Mouse (Mus musculus): ENCODE data around the gene Mif4gd.

Mif4gd gene

GRCm38 (mm10) chr11:115613138-115613945 lies 573 bp upstream of the Mif4gd start:
- DNase-seq (ENCODE audit: low spot score): no peak

- no peak for DNase-seq (ENCODE audit: low spot score)
Measured at GRCm38 (mm10) chr11:115612059-115612409, 735 bp downstream of the Mif4gd start.

DNA sequence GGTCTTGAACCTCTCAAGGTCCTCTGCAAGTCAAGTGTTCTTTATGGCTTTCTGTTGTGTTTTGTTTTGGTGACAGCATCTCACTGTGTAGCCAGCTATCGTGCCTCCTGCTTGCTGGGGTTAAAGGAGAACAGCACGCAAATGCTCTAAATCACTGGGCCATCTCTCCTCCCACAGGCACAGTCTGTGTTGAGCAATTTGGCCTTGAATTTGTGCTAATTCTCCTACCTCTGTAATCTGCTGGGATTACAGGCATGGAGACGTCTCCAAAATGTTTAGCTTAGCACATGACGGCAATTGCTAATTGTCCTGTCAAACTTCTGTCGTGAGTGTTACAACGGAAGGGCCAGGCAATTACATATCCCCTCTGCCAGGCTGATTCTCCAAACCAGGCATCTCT lies 1.6 kb downstream of the Mif4gd start:
- DNase-seq (ENCODE audit: low spot score): no peak

DNA sequence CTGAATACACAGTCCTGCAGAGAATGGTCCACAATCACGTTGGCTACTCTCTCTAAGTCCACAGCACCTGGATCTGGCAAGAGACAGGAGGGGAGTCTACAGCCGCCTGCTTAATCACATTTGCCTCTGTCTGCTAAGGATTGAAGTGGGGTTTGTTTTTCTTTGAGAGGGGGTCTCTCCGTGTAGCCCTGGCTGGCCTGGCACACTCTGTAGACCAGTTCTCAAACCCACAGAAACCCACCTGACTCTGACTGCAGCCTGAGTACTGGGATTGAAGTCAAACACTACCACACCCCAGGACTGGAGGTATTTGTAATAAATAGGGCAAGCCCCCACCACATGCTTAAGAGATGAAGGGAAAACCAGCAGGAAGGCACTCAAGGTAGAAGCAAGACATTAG lies 3.2 kb downstream of the Mif4gd start:
- DNase-seq (ENCODE audit: low spot score): no peak

DNA sequence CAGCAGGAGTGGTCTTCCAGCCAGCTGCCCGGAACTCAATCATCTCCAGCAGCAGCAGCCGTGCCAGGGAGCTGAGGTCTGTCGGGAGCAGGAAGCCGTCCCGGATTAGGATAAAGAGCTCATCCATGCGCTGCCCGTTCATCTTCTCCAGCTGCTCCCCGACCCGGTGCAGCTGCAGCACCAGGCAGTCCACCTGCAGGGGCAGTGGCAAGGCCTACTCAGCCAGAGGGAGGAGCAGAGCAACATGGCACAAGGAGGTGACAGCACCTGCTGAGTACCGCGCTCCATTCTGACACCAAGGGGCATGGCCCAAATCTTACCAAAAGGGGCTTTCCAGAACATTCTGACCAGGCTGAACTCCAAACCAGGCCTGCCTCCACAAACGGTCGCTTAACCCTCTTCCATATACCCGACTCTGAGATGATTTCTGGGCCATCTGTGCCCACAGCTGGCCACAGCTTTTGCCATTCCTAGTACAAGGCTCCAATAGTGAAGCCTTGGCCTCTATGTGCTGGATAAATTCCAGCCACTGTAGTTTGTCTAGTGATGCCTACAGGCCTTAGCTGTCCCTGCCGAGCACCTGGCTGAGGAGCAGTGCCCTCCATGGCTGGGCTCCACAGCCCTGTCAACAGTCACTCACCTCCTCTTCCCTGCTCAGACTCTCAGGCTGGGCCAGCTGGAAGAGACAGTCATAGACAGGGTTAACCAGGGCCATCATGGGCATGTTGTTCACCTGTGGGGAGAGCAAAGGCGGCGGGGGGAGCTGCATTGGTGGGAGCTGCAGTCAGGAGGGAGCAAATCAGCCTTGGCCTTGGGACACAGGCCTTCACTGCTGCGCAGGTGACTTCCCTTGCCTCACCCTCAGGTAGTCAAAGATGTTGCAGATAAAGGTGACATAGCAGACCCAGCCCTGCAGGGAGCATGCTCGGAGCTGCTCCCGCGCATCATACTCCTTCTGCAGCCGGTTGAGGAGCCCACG lies 4.1 kb downstream of the Mif4gd start:
- peak; percentile 25 for DNase-seq (ENCODE audit: low spot score)

- DNase-seq (ENCODE audit: low spot score): no peak
Measured at GRCm38 (mm10) chr11:115606733-115607132, 6.0 kb downstream of the Mif4gd start.

GRCm38 (mm10) chr11:115604304-115604696 lies 8.5 kb downstream of the Mif4gd start:
- no peak for DNase-seq (ENCODE audit: low spot score)

DNA sequence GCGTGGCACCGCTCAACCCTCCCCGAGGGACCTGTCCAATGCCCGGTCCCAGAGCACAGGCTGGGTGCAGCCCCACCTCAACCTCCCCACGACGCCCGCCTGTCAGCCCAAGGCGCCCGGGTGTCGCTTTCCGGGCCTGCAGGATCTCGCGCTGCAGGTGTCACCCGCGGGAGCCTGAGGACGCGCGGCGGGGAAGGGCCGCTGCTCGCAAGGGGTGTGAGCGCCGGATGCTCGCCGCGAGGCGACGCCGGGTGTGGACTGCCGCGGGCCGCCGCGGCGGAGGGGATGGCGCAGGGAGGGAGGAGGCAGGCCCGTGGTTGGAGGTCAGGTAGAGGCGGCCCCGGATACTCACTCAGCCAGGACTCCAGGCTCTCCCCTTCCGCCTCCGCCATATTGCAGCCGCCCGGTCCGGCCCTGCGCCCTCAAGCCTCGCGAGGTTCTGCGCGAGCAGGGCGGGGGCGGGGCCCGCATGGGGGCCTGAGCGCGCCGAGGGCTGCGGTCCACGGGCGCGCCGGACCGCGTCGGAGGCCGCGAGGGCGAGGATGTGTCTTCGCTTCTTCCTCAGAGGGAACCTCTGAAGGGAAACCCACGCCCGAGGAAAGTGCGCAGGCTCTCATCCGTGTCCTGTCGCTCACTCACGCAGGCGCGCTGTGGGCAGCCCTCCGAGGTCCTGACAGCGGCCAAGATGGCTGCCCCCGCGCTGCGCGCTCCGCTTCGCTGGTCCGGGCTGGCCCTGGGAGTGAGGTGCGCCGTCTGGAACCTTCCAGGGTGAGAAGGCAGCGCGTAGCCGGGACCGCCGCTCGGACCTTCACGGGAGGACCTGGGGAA lies 9.1 kb downstream of the Mif4gd start, which contains the start of the genes Mrps7 and Gga3:
TSS of gene Mrps7 (plus strand) at position 450 of the 828 bp plus-strand sequence.
TSS of gene Gga3 (minus strand) at position 576 of the 828 bp plus-strand sequence.
- DNase-seq (ENCODE audit: low spot score): peak; percentile 90

DNA sequence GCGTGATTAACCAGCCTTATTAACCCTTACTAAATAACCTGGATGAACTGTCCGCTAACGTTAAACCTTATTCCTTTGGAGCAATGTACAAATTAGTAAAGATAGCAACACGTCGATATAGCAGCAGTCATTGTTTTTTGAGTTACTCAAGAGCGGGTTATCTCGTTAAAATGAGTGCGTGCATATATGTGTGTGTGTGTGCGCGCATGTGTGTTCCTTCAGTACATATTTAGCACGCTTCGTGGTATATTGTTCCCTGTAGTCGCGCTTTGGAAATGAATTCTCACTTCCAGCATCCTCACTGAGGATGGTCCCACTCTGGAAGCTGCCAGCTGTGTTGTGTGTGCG lies 9.7 kb downstream of the Mif4gd start:
- no peak for DNase-seq (ENCODE audit: low spot score)

GRCm38 (mm10) chr11:115601174-115601573 lies 11.6 kb downstream of the Mif4gd start:
- DNase-seq (ENCODE audit: low spot score): no peak

DNA sequence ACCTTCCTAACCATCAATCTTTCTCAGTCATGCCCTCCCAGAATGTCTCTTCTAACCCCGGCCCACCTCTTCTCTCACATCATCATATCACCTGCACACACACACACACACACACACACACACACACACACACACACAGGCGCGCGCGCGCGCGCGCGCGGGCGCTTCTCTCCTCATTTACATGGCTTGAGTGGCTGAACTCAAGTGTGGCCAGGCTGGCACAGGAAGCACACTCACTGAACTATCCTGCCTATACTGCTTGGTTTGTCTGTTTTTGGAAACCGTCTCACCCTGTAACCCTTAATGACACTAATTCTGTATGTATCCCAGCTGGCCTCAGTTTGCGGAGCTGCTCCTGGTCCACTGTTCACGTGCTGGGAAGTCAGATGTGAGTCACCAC lies 12.0 kb downstream of the Mif4gd start:
- DNase-seq (ENCODE audit: low spot score): no peak

GRCm38 (mm10) chr11:115599722-115600121 lies 13.0 kb downstream of the Mif4gd start:
- no peak for DNase-seq (ENCODE audit: low spot score)

- DNase-seq (ENCODE audit: low spot score): no peak
Measured at GRCm38 (mm10) chr11:115598309-115598708, 14.5 kb downstream of the Mif4gd start.

GRCm38 (mm10) chr11:115595209-115595608 lies 17.6 kb downstream of the Mif4gd start:
- DNase-seq (ENCODE audit: low spot score): peak; percentile 36

DNA sequence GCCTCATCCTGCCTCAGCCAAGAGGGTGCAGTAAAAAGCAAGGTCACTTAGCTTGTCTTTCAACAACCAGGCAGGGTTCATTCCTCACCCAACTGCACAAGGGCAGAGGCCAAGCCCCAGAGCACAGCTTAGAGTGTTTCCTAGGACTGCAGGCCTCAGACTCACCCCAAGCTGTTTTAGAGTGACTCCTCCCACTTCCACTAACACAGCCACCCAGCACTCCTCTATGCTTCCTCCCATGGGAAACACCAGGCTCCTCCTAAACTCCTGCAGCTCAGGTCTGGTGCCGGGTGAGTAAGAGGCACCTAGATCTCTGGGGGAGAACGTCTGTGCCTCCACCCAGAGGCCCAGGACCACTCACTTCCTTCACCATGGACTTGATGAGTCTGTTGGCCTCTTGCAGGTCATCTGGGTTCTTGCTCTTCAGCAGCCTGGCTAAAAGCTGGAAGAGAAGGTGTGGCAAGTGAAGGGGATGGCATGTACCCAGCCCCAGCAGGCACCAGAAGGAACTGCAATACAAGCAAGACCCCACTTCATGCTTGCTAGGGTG lies 22.2 kb downstream of the Mif4gd start:
- DNase-seq (ENCODE audit: low spot score): no peak

GRCm38 (mm10) chr11:115587984-115588383 lies 24.8 kb downstream of the Mif4gd start:
- no peak for DNase-seq (ENCODE audit: low spot score)

DNA sequence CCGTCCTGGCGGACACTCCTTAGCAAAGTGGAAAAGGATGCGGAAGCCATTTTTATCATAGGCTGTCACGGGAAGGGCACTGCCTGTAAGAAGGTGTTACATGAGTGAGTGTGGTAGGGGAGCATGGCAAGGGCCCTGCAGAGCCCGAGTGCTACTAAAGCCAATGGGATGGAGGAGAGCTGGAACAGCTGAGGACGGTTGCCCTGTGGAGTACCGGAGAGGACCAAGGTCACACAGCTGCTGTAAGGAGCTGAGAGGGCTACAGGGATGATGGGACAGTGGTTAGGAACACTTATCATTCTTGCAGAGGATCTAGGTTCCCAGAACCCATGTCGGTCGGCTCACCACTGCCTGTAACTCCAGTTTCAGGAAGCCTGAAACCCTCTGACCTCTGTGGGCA lies 26.4 kb downstream of the Mif4gd start:
- DNase-seq (ENCODE audit: low spot score): no peak

GRCm38 (mm10) chr11:115585573-115586100 lies 27.1 kb downstream of the Mif4gd start:
- DNase-seq (ENCODE audit: low spot score): no peak

GRCm38 (mm10) chr11:115584376-115585073 lies 28.2 kb downstream of the Mif4gd start:
- no peak for DNase-seq (ENCODE audit: low spot score)

DNA sequence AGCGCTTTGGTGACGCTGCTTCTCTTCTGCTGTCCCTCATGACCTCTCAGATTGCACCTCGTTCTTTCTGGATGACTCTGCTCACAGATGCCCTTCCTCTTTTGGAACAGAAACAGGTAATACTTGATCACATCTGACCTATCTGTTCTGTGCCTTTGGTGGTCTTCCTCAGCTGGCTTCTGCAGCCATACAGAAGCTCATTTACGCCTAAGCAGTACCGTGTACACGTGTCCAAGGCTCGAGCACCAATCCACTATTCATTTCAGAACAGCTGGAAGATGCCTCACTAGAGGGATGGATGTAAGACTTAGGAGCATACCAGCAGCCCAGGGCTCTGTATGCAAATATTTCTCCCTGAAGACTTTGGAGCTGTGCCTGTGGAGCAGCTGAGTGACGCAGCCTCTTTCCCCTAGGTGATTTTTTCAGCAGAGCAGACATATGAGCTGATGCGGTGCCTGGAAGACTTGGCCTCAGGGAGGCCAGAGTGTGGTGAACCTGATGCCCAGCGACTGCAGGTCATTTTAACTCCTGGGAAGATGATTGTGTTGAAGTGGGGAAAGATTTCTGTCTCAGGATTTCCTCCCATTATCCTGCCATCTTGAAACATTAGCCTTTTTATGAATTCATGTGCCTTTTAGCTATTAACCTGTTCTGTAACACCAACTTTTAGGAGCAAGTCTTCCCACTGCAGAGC lies 29.7 kb downstream of the Mif4gd start:
- DNase-seq (ENCODE audit: low spot score): no peak

Measured in retina, embryonic 14.5 days (tissue).